Mouse (Mus musculus): Measurements from ENCODE around the gene Vstm4. TPM values are rescaled to one million over a fixed set of nuclear protein-coding genes. Genes with fewer than 3 reads are reported as not detected.

The Vstm4 gene
- polyA plus RNA-seq (2014; fragmentation: Illumina TruSeq; extraction: RNeasy Lipid Tissue Mini Kit (QIAGEN cat#74804); ENCODE audit: low read depth, low replicate concordance), result 7.5 TPM

DNA sequence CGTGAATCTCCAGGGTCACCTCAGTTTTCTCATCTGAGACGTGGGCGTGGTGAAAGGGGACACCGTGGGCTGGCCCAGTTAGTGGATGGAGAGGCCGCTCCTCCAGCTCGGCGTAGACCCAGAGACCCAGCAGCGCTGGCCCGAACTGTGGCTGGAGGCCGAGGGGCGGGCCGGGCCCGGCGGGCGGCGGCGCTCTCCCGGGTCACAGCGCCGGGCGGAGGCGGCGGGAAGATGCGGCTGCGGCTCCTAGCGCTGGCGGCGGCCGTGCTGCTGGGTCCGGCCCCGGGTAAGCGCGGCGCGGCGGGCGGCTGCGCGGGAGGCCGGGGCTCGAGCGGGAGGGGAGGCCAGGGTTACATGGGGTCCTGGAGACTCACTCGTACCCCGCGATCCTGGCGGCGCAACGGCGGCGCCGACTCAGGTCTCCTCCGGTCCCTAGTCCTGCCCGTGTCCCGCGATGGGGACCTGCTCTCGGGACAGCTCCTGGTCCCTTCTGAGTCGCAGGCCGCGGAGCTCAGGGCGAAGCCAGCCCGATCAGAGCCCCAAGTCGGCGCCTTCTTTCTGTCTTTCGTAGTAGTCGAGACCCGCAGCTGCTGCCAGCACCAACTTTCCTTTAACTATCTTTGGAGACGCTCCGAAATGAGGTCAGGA, at the start of gene Vstm4:
Gene Vstm4 (plus strand): TSS at position 76 of the 648 bp plus-strand sequence.

DNA sequence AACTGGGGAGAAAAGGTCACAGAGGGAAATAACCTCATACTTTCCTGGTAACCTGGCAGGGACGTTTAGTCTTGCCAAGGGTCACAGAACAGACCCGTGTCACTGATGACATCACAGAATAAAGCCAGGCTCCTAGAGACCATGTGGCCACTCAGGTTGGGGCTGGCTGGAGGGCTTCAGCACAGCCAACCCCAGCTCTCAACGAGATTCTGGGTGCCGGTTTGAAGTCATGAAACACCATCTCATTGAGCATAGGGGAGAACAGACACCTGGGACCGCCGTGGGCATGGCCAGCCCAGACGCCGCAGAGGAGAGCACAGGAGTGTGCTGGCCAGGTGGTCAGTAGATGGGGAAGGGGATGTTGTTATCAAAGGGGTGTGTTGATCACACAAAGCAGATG, 22.7 kb upstream of the Vstm4 start, which contains the start of gene Fam170b:
Gene Fam170b (plus strand): TSS at position 116 of the 400 bp plus-strand sequence.

Other genes starting within 250 kb of the Vstm4 start
- not detected for gene 3425401B19Rik, start 171.5 kb upstream of the Vstm4 start, polyA plus RNA-seq (2014; fragmentation: Illumina TruSeq; extraction: RNeasy Lipid Tissue Mini Kit (QIAGEN cat#74804); ENCODE audit: low read depth, low replicate concordance)
- not detected for gene Tmem273, start 70.8 kb upstream of the Vstm4 start, polyA plus RNA-seq (2014; fragmentation: Illumina TruSeq; extraction: RNeasy Lipid Tissue Mini Kit (QIAGEN cat#74804); ENCODE audit: low read depth, low replicate concordance)
- gene Fam170b, start 22.8 kb upstream of the Vstm4 start, polyA plus RNA-seq (2014; fragmentation: Illumina TruSeq; extraction: RNeasy Lipid Tissue Mini Kit (QIAGEN cat#74804); ENCODE audit: low read depth, low replicate concordance), result not detected
- 0.49 TPM for gene Lrrc18, start 134.6 kb downstream of the Vstm4 start, polyA plus RNA-seq (2014; fragmentation: Illumina TruSeq; extraction: RNeasy Lipid Tissue Mini Kit (QIAGEN cat#74804); ENCODE audit: low read depth, low replicate concordance)

All from kidney, adult 10 weeks (tissue).